In the genomic region with DNA sequence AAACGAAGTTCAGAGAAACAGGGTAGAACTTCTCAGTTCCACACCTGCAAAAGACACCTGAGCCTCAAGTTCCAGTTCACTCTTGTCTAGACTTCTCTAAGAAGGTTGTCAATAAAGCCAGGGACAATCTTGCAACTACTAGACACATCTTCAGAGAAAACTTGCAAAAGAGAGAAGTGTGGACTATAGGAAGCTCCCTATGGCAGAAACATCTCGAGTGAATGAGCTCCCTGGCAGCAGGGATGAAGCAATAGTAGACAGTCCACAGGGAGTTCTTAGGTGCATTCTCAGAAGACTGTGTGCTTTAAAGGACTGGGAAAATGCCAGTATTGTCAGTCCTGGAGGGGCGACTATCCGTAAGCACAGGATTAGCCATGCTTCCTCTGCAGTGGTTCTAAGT, we compare ENCODE assay signal across 16 mouse cellular contexts.
"Had no signal": no experiment of that assay in that cellular context is flagged by ENCODE, and none has a peak within 500 bp of the region (broad histone marks: within the 10 kb centered on the region; RNA-seq: fewer than 3 reads in every experiment).

No protein-coding gene starts in this region.

- ATAC-seq: forebrain, embryonic 13.5 days; forebrain, embryonic 14.5 days; forebrain, embryonic 15.5 days had no signal

- DNase-seq: cerebellum, adult 2 months; cerebellum, adult 9-11 months; cerebellum, postnatal 14 days; cerebellum, postnatal 25 days; cerebellum, postnatal 36 days; gastrocnemius, adult 2 months; gastrocnemius, postnatal 10 days; gastrocnemius, postnatal 14 days; gastrocnemius, postnatal 25 days; gastrocnemius, postnatal 36 days; heart, adult 11 months; heart, adult 18-20 months; heart, adult 2 months had no signal
